Mouse (Mus musculus) liver (tissue): ENCODE results near the gene Rasgef1b.

Source experiments
- DNase-seq: peaks from one replicate; pipeline ENCODE4 v3.0.0-alpha.2; 2020; ENCODE audit warnings: mixed read lengths

Rasgef1b gene

DNA sequence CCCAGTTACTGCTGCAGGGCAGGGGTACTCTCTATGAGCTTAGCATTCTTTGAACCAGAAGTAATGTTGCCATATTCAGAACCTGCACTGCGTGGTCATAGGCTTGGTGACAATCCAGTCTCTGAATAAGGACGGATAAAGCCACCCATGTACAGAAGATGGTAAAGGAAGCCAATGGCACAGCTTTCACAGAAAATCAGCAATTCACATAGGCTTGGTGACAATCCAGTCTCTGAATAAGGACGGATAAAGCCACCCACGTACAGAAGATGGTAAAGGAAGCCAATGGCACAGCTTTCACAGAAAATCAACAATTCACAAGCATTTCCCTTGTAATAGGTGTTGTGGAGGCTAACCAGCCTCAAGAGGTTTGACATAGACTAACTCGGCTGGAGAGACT is 245.7 kb downstream of the Rasgef1b start:
- no peak for DNase-seq

DNA sequence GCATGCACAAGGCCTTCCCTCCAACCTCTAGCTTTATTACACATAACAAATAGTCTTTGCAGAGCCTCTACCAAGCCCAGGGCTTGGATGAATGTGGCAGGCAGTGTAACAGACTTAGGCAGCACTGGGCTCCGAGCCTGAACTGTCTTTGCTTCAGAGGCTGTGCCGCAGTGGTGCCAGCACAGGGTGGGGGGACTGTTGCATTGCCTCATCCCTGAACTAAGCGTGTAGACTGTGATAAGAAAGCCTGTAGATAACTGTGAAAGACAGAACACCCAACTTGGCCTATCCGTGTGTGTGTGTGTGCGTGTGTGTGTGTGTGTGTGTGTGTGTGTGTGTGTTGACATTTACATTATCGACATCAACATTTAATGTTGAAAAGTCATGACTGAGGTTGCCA is 246.3 kb downstream of the Rasgef1b start:
- peak; percentile 38 for DNase-seq

DNA sequence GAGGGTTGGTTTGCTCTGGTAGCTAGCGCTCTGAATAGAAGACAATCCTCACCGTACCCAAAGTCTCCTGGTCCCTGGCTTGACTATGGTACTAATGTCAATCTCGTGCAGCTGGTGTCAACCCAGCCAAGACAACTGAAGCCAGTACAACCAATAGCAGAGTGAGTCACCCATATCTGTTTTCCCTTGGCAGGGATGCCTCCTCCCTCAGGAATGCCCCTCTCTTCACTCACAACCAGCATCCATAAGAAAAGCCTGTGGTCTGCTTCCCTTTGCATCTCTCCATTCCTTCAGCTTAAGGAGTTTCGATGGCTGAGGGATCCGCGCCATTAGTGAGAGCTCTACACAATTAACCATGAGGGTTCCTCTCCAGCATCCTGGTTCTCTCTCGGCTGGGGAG is 246.8 kb downstream of the Rasgef1b start:
- no peak for DNase-seq

DNA sequence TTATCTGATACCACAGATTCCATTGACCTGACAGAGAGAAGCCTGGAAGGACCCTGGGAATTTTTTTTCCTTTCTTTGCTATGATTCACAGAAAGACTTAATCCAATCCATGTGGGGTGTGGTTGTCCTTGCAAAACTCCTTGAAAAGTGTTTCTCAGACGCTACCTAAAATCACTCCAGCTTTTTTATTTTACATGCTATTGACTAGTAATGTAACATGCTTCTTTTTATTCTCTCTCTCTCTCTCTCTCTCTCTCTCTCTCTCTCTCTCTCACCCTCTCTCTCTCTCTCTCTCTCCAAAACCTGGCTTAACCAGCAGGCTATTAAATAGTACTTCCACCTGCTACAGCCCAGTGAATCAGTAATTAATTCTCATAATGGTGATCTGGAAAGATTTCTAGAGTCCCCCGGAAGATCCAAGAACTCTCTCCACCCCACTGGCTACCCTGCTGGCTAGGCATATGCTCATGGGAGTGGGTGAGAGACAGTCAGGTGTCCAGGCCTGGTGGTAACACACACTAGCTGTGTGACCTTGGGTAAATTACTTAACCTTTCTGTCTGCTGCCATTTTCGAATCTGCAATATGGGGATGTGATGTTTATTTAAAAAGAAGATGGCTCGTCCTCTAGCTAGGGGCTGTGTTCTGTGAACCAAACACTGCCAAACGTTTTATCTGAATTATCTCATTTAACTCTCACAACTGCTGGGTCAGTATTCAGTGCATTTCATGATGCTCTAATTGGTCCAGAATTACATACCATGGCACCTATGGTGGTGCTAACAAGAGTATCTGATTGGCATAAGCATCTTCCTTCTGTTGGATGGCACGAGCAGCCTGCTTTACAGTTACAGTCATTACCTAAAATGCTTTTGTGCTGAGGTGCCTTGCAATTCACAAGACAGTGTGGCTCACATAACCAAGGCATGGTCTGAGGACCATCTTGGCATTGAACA is 248.5 kb downstream of the Rasgef1b start:
- no peak for DNase-seq

DNA sequence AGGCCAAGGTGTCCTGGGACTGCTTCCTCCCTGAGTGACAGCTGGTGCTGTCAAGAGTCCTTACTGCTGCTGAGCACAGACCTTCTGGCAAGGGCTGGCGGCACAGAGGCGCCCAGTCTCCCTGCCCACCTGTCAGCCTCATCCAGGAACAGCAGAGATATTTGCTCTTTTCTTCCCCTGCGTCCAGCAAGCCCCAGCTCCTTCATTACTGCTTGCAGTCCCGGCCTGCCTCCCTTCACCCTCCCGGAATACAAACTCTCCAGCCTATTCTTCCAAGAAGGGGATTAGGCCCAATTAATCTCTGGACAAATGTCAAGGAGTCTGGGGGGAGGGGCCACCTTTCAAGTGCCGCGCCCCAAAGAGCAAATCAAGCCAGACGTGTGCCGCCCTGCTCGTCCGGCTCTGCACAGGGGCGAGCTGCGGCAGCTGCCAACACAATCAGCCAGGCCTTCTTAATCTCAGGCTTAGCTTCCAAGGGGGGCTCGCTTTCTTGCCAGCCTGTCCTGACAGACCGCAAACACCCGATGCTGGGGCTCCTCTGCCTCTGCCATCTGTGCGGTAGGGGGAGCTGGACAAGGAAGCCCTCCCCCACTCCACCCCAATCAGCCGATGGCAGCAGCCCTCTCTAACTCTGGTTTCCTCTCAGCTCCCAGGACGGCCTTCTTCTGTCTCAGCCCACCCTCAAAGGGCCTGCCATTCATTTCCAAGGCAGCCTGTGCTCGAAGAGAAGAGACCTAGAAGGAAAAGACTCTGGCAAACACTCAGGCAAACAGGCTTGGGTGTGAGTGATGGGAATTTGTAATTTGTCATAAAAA is 249.4 kb downstream of the Rasgef1b start:
- peak; percentile 47 for DNase-seq

DNA sequence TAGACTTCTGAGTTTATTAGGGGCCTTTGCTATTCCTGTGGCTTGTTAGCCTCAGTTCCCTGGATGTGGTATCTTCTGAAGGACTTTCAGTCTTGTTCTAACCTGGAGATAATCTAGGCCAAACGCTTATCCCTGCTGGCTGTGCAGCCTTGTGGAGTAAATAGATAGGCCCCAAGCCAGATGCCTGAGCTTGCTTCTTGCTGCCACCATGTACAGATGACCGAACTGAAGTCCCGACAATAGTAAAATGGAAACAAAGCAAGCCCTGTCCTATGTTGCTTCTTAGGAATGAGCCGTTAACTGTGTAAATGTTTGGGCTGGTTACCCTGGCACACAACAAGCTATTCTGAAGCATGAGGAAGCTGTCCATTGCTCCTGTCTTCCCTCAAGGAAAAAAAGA is 250.1 kb downstream of the Rasgef1b start:
- peak; percentile 28 for DNase-seq

DNA sequence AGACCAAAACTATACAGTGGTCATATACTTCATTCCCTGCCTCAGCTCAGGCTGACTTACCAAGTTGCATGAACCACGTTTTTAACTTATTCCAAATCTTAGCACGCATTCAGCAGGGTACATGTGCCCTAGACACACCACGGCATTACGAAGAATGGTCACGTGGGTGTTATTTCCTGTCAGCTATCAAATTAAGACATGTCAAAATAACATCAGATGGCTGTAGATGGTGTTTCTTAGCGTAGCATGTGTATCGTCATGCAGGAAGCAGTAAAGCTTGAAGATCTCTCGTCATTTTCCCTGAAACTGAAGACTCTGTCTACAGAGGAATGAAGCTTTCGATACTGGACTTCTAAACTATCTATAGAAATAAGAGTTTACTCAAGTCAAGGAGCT is 251.4 kb downstream of the Rasgef1b start:
- no peak for DNase-seq

DNA sequence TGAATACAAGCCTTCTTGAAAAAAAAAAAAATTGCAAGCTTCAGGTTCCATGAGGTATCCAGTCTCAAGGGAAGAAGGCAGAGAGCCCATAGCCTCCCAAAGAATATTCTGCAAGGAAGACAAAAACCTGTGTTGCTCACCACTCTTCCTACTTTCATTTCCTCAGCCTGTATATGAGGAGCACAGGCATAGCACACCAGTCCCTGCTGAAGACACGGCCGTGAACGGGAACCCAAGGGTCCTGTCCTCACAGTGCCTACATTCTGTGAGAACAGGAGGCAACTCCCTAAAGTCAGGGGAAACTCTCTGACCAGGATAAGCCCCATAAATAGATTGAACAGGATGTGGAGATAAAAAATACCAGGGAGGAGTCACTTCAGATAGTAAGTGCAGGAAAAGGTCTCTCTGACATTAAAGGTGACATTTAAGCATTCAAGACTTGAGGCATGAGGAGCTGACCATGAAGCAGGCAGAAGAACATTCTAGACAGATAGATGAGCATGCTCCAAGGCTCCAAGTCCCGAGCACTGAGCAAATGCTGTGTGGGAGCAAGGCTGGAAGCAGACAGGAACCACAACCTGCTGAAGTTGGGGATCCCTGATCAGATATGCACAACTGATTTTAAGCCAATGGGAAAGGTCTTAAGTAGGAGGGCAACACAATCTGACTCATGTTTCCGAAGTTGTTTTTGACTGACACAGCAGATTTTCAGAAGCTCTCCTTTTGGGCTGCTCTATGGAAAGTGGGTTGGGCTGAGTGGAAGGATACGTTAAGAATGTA is 252.0 kb downstream of the Rasgef1b start:
- DNase-seq: no peak

DNA sequence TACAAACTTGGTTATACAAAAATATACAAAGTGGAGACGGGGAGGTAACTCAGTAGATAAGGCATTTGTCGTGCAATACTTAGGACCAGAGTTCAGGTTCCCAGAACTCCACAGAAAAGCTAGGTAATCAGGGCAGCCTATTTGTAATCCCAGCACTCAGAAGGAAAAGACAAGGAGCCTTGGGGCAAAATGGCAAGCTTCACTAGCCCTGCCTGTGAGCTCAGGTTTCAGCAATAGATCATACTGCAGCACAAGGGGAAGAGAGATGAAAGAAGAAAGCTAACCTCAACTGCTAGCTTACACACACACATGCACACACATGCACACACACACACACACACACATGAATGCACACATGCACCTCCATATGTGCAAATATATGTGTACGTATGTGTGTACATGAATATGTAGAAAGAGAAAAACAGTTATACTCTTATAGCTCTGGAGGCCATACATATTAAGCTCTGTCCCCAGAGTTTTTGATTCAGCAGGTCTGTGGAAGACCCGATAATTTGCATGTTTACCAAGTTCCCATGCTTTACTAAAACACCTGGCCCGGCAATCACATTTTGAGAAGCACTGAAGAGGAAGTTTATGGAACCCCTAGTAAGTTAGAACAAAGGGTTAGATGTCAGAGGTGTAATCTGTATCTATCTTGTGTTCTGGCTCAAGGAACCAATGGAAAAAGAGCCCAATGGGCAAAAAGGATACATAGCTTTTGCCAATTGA is 256.1 kb downstream of the Rasgef1b start:
- no peak for DNase-seq

DNA sequence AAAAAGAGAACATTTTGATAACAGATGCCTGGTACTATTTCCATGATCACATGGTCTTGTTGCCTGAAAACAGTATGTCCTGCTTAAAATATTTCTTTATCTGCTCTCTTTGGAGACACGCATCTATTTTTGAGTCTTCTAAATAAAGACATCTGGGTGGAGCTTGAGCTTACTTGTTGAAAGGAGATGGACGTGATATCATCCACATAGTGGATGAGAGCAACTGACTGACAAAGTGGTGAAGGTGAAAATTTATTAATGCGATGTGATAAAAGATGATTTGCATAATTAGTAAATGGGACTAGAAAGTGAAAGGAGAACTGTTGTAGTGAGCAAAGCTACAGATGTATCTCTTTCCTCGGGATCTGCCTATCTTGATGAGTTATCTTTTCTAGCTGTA is 257.1 kb downstream of the Rasgef1b start:
- no peak for DNase-seq

DNA sequence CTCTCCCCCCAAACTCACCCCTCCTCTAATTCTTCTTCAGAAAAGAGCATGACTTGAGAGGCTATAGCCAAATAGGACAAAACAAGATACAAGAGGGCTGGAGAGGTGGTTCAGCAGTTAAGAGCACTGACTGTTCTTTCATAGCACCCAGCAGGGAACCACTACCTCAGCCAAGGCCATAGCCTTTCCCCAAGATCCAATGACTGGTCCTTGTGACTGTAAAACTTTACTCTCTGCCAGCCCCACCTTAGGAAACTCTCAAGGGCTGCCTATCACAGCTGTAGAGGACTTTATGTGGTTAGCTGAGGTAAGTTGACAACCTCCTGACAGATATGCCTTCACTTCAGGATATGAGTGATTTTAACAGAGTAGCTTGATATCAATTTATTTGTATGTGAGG is 258.3 kb downstream of the Rasgef1b start:
- DNase-seq: no peak

DNA sequence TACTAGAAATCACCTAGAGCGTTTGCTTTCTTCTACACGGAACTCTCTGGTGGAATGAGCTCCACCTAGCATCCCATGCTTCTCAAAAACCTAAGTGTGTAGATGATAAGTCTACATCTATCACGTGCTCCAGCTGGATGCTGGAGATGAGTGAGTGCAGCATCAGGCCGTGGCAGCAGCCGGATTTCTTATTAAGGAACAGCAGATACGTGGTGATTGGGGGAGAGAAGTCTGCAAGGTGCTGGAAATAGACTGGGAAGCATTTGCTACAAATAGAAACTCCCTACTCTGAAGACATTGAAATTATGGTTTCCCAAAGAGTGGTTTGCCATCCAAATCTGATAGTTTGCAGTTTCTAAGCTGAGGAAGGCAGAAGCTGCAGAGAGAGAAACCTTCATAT is 269.9 kb downstream of the Rasgef1b start:
- DNase-seq: no peak

DNA sequence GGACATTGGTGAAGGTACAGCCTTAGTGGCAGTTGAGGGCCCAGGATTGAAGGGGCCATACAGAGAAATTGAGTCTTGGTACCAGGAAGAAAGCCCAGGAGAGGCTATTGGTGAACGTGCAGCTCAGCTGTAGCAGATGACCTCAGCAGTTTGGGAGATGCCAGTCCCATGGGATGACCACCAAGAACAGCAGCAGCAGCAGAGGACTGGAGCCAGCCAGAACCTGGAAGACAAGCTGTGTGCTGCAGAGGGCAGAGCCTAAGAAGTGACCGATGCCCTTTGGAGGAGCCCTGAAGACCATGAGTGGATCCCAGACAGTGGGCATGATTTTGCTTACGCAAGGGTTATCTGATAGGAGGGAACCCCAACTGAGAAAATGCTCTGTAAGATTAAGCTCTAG is 271.6 kb downstream of the Rasgef1b start:
- no peak for DNase-seq

DNA sequence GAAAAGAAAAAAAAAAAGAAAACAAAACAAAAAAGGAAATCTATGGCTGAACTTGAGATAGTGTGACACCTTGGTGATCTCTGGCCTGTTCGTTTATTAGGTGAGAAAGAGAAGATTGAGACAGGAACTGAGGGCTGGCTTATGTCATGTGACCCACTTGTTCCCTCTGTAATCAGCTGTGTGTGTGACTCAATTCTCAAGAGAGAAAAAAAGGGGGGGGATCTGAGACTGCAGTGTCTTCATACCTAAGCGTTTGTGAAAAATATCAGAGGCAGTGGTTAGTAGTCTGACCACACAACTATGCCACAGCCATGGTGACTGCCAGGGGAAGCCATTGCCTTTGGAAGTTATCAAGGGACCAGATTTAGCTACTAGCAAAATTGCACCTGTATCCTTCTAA is 276.9 kb downstream of the Rasgef1b start:
- no peak for DNase-seq

DNA sequence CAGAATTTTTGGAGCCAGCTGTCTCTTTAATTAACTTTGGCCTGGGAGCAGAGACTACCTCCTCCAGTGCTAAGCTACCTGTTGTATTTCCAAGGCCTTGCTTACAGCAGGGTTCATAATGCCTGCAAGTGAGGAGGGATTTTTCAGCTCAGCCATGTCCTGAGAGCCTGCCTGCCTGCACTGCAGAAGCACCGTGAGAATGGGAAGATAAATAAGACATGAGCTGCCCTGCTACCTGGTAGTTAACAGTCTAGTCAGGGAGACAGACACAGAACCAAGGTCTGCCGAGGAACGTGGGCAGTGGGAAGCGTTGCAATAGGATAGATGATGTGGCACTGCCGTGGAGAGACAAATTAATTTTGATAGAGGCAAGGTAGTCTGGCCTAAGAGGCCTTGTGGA is 277.4 kb downstream of the Rasgef1b start:
- no peak for DNase-seq

DNA sequence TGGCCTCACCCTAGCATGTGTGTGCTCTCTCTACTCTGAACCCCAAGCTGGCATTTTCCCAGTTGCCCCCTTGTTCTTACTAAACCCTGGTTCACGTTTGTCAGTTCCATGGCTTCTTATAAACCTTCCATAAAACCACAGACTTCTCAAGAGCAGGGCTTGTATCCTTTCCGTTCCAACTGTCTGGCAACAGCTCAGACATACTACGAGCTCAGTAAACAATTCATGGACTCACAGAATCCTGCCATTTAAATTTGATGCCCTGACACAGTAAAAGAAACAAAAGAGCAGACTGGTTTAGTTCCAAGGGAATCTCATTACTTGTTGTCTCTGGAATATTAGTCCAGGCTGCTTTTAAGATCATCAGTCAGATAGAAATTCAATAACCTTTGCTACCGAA is 277.9 kb downstream of the Rasgef1b start:
- DNase-seq: no peak

DNA sequence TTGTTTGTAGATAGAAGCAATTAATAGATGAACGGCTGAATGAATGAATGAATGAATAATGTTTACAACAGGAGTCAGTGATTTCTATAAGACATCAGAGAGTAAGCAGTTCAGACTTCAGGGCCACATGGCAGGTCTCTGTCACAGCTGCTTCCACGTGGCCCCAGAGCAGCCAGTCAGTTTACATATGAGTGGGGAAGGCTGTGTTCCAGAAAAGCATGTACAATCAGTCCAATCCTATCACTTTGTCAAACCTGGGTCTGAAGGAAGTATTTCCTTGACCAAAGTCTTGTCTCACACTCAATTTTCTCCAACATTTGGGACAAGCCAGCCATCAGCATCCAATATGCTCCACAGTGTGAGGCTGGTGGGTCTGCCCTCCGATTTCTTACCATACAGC is 278.4 kb downstream of the Rasgef1b start:
- no peak for DNase-seq

DNA sequence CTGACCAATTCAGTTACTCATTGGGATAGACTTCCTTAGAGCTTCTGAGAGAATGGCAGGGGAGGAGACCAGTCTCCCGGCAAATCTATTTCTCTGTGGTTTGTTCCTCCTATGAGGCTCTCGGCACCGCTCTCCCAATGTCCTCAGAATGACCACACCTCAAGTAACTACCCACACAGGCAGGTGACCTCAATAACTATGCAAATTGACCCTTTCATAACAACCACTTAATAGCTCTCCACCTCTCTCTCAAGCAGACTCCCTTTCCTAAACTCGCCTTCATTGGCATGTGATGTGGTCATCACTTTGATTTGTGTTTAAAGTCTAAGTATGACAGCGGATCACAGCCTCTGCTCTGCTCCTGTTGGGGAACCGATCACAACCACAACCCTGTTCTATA is 281.4 kb downstream of the Rasgef1b start:
- DNase-seq: no peak

DNA sequence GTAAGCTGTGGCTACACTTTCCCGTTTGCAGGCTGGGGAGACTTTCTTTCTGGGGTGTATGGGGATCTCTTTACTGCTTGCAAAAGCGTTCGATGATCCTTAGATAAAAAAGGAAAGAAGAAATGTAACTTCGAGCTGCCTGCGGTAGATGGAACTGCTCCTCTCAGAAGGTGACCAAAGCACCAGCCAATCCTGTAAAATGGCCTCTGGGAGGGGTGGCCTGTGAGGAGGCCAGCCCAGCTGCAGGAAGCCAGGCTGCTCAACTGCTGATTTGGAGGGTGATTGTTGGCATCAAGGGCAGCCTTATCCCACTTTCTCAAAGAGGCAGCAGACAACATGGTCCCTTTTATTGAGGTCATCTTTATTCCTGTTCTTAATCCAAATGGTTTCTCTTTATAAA is 283.6 kb downstream of the Rasgef1b start:
- DNase-seq: no peak

DNA sequence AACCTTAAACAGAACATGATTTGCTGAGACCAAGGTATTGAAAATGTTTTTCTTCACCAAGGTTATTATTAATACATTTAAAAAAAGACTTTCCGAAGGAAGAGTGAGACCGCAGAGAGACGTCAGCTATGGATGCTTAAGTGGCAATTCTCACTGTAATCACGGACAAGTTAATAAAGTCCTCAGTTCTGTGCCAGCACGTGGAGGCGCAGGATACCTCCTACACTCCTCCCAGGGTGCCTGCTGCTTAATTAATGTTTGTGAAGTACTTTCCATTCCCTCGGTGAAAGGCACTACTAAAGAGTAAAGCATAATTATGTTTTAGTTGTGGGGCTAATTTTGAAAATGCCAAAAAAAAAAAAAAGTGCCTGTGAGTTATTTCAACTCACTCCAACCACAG is 284.1 kb downstream of the Rasgef1b start:
- no peak for DNase-seq

DNA sequence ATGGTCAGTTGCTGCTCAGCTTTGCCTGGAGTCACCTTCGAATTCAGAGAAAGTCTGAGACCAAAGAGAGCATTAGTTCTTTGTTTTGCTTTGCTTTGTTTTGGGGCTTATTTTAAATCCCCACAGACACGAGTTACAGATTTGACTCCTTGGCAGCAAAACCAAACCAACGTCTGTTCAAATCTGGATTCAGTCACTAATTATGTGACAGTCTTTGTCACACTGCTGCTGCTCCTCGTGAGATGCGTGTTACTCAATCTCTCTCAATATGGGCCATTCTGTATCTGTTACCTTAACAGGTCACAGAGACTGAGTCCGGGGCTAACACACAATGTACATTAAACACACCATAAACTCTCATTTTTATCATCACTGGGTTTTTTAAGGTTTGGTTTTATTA is 288.8 kb downstream of the Rasgef1b start:
- DNase-seq: no peak

DNA sequence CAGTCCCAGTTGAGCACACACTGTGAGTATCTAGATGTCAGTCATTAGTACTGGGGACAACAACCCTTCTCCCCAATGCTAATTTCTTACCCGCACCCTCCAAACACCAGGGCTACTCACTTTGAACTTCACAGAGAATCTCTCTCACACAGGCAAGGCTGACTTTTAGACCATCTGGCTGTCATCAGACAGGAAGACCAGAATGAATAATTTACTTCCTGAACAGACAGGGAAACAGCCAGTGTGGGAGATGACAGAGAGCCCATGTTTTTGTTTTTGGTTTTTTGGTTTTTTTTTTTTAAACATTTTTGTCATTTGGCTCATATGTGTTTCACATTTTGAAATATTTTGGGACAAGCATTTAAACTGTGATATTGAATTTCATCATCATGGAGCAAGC is 290.3 kb downstream of the Rasgef1b start:
- no peak for DNase-seq

DNA sequence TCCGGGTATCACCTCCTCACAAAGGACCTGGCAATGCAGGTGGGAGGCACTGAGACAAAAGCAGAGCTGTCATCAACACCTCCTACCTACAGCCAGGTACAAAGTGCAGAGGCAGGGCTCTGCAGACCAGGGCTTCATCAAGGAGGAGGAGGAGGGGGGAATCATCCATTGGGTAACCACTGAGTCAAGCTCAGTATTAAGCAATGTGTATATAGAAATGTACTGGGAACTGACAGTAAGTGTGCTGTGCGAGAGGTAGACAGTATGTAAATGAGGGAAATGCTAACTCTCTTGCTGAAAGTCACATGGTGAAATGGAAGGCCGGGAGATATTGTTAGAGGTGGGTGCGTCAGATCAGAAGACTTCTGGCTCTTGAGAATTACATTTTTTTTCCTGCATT is 294.6 kb downstream of the Rasgef1b start:
- DNase-seq: no peak
